Mouse (Mus musculus) MEL (cell line): ENCODE measurements around the gene Rxfp1.

Experiments used
- BHLHE40 ChIP-seq: IDR thresholded peaks from 2 replicates; pipeline ENCODE4 v1.6.1; 2012; ENCODE audit warnings: low read depth, mild to moderate bottlenecking, inconsistent platforms, low read length, improper control_type of control experiment, borderline replicate concordance
- CTCF ChIP-seq, 3 experiments: IDR thresholded peaks in 2 of 3; conservative IDR thresholded peaks in 1 of 3; 2 replicates each; pipeline ENCODE4 v1.5.1; 2011 to 2012; ENCODE audit warnings: low read length in 3 of 3, low read depth in 2 of 3, mild to moderate bottlenecking in 2 of 3, improper control_type of control experiment in 1 of 3, inconsistent platforms in 1 of 3, mixed read lengths in 1 of 3, moderate library complexity in 1 of 3; ENCODE audit not compliant: control insufficient read depth in 1 of 3, insufficient read depth in 1 of 3, poor library complexity in 1 of 3, severe bottlenecking in 1 of 3
- E2F4 ChIP-seq: IDR thresholded peaks from 2 replicates; pipeline ENCODE4 v1.6.1; 2011; ENCODE audit warnings: low read depth, low read length, improper control_type of control experiment, borderline replicate concordance
- ELF1 ChIP-seq: IDR thresholded peaks from 2 replicates; pipeline ENCODE4 v1.6.1; 2014; ENCODE audit warnings: low read depth, mild to moderate bottlenecking, inconsistent platforms, low read length, improper control_type of control experiment, moderate library complexity
- ETS1 ChIP-seq: IDR thresholded peaks from 2 replicates; pipeline ENCODE4 v1.6.1; 2012; ENCODE audit warnings: low read depth, mild to moderate bottlenecking, inconsistent platforms, low read length, improper control_type of control experiment, moderate library complexity
- GABPA ChIP-seq: IDR thresholded peaks from 2 replicates; pipeline ENCODE4 v1.6.1; 2012; ENCODE audit warnings: low read depth, mild to moderate bottlenecking, inconsistent platforms, low read length, improper control_type of control experiment, moderate library complexity
- MEF2A ChIP-seq: IDR thresholded peaks from 2 replicates; pipeline ENCODE4 v1.6.1; 2014; ENCODE audit warnings: low read depth, mild to moderate bottlenecking, inconsistent platforms, low read length, improper control_type of control experiment; ENCODE audit not compliant: poor library complexity, insufficient replicate concordance, severe bottlenecking; ENCODE audit errors: extremely low read depth
- MXI1 ChIP-seq: IDR thresholded peaks from 2 replicates; pipeline ENCODE4 v1.6.1; 2011; ENCODE audit warnings: mild to moderate bottlenecking, low read depth, low read length, improper control_type of control experiment
- POLR2A ChIP-seq, 2 experiments: IDR thresholded peaks; 2 replicates each; pipeline ENCODE4 v1.6.1; 2011 to 2012; ENCODE audit warnings: low read length in 2 of 2, mild to moderate bottlenecking in 2 of 2, control low read depth in 1 of 2, improper control_type of control experiment in 1 of 2, low read depth in 1 of 2, moderate library complexity in 1 of 2; ENCODE audit not compliant: control insufficient read depth in 1 of 2, insufficient read depth in 1 of 2, poor library complexity in 1 of 2
- TAL1 ChIP-seq: IDR thresholded peaks from 2 replicates; pipeline ENCODE4 v1.6.1; 2012; ENCODE audit warnings: mild to moderate bottlenecking, inconsistent platforms, low read length, moderate library complexity, mixed read lengths
- ZKSCAN1 ChIP-seq: IDR thresholded peaks from 2 replicates; pipeline ENCODE4 v1.6.1; 2012; ENCODE audit warnings: low read depth, mild to moderate bottlenecking, inconsistent platforms, low read length, improper control_type of control experiment, moderate library complexity

GRCm38 (mm10) chr3:79674641-79675040, 63.0 kb downstream of the Rxfp1 start:
- TF ChIP-seq BHLHE40, result no peak
- no peak for TF ChIP-seq GABPA
- TF ChIP-seq CTCF (IDR thresholded peaks at IDR 0.05 in 2 of 3, conservative IDR thresholded peaks at IDR 0.05 in 1 of 3; ENCODE audit: control insufficient read depth in 1 of 3, insufficient read depth in 1 of 3, low read depth in 2 of 3, low read length in 3 of 3, poor library complexity in 1 of 3, severe bottlenecking in 1 of 3), result peak in 1 of 3 experiments; percentile 14; a peak in 1 of 6 replicates
- no peak for TF ChIP-seq POLR2A (IDR thresholded peaks at IDR 0.05; ENCODE audit: control insufficient read depth in 1 of 2, insufficient read depth in 1 of 2, low read depth in 1 of 2, low read length in 2 of 2, poor library complexity in 1 of 2)
- TF ChIP-seq ETS1, result no peak
- TF ChIP-seq ELF1, result no peak
- no peak for TF ChIP-seq E2F4
- TF ChIP-seq MEF2A, result no peak
- no peak for TF ChIP-seq ZKSCAN1
- no peak for TF ChIP-seq TAL1
- no peak for TF ChIP-seq MXI1
